Mouse (Mus musculus) left cerebral cortex, postnatal 25 days (tissue): ENCODE measurements around the gene Kansl3. TPM values are rescaled to one million over a fixed set of nuclear protein-coding genes. Genes with fewer than 3 reads are reported as not detected.

Source experiments
- DNase-seq, 2 experiments: peaks; one replicate each; pipeline ENCODE4 v3.0.0; 2022; ENCODE audit warnings: low spot score in 2 of 2, mixed read lengths in 1 of 2
- intact Hi-C: fragments of 180-260 bp; cut with DNase I; formaldehyde crosslinking; loops from one replicate; pipeline ENCODE4 v1.15.1; 2025
- total RNA-seq, 2 experiments: library from RNA; stranded (reverse); gene quantifications; 2 replicates each; pipeline ENCODE4 v1.2.3; 2021

Kansl3 gene
- 10 to 100 TPM; 60.9 to 62.9 TPM for total RNA-seq

- intact Hi-C loops, result loop anchor here (2.0 to 5.0 kb wide), 2 partner anchors 102 to 143 kb away; partner anchors contain the start of genes Cnnm3 and Cnnm4
- DNase-seq, result peak; percentile 84 to 87
These were observed at the start of gene Kansl3 for GRCm38 (mm10) chr1:36368969-36369645. Gene Kansl3 (minus strand): TSS chr1:36369181.

GRCm38 (mm10) chr1:36404531-36404930, 35.5 kb upstream of the Kansl3 start:
- intact Hi-C loops, result no loop called here
- no peak for DNase-seq

- peak; percentile 19 to 27 for DNase-seq
- intact Hi-C loops, result no loop called here
These were observed 32.5 kb upstream of the Kansl3 start for GRCm38 (mm10) chr1:36401509-36401908.

GRCm38 (mm10) chr1:36397041-36397440, 28.1 kb upstream of the Kansl3 start:
- intact Hi-C loops, result no loop called here
- no peak for DNase-seq

GRCm38 (mm10) chr1:36379582-36379981, 10.6 kb upstream of the Kansl3 start:
- no peak for DNase-seq

GRCm38 (mm10) chr1:36378880-36379279, 9.9 kb upstream of the Kansl3 start:
- intact Hi-C loops, result no loop called here
- DNase-seq, result no peak

More at GRCm38 (mm10) chr1:36379582-36379981, 10.6 kb upstream of the Kansl3 start:
- intact Hi-C loops, result no loop called here

GRCm38 (mm10) chr1:36371934-36372845, 3.2 kb upstream of the Kansl3 start, which contains the start of gene Fer1l5:
Gene Fer1l5 (plus strand): TSS chr1:36372291.
- intact Hi-C loops, result no loop called here
- no peak for DNase-seq

- intact Hi-C loops, result no loop called here
- no peak for DNase-seq
These were observed 1.9 kb upstream of the Kansl3 start for GRCm38 (mm10) chr1:36370918-36371317.

GRCm38 (mm10) chr1:36368112-36368968, 641 bp downstream of the Kansl3 start:
- intact Hi-C loops, result loop anchor here (2.0 to 5.0 kb wide), 2 partner anchors 102 to 144 kb away; partner anchors contain the start of genes Cnnm3 and Cnnm4
- peak in 1 of 2 experiments; percentile 18 for DNase-seq

- no peak for DNase-seq
- intact Hi-C loops, result loop anchor here (2.0 to 5.0 kb wide), 2 partner anchors 103 to 145 kb away; partner anchors contain the start of genes Cnnm3 and Cnnm4
These were observed 1.3 kb downstream of the Kansl3 start for GRCm38 (mm10) chr1:36367698-36368097.

- intact Hi-C loops, result no loop called here
- peak in 1 of 2 experiments; percentile 17 for DNase-seq
These were observed 11.9 kb downstream of the Kansl3 start for GRCm38 (mm10) chr1:36356955-36357695.

GRCm38 (mm10) chr1:36352351-36352750, 16.6 kb downstream of the Kansl3 start:
- DNase-seq, result peak; percentile 44 to 84

GRCm38 (mm10) chr1:36342547-36342946, 26.4 kb downstream of the Kansl3 start:
- intact Hi-C loops, result no loop called here
- no peak for DNase-seq

More at GRCm38 (mm10) chr1:36352351-36352750, 16.6 kb downstream of the Kansl3 start:
- intact Hi-C loops, result no loop called here

GRCm38 (mm10) chr1:36332955-36333887, 35.8 kb downstream of the Kansl3 start:
- no peak for DNase-seq
- intact Hi-C loops, result no loop called here

GRCm38 (mm10) chr1:36331743-36332142, 37.2 kb downstream of the Kansl3 start:
- intact Hi-C loops, result no loop called here
- no peak for DNase-seq

- intact Hi-C loops, result no loop called here
- no peak for DNase-seq
These were observed 42.2 kb downstream of the Kansl3 start for GRCm38 (mm10) chr1:36326815-36327214.

GRCm38 (mm10) chr1:36325900-36326321, 43.1 kb downstream of the Kansl3 start:
- DNase-seq, result no peak
- intact Hi-C loops, result no loop called here
